Mouse (Mus musculus): ENCODE measurements at regions not wholly inside any gene's neighbourhood (a gene's known extent, or its start where the extent isn't known, plus 50 kb on each side); places are given as distances from the start of the nearest gene placed in this dataset.

DNA sequence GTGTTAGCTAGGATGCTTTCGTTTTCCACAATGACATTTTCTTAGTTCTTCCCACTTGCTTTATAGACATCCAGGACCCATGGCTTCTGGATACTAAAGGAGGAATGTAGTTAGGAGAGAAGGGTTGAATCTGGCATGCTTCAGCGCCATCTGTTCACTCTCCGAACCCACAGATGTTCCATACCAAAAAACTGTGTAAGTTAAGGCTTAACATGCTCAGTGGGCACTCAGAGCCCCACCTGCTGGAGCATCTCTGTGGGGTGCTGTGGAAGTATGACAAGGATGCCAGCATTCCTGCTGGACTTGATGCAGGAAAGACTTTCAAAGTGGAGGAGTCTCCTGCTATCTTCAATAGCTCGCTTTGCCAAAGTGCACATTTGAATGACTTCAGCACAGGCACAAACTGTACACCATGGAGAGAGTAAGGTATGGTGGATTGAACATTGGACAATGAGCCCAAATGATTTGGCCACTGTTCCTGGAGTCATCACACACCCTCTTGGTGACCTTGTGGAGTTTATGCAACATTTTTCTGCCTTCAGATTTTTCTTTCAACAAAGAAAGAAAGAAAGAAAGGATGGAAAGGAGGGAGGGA is 802.3 kb downstream of the Cdh8 start:
- TF ChIP-seq POLR2A (IDR thresholded peaks at IDR 0.05; ENCODE audit: borderline replicate concordance, extremely low read depth, insufficient read depth, insufficient read length): no peak
- no peaks in the 10 kb centered on the region for H3K36me3 ChIP-seq (ENCODE audit: control insufficient read depth, insufficient read depth, low read length)
- WGBS: 84% methylated on average over 4 of the region's 4 CpGs
- no peak for ATAC-seq (ENCODE audit: low FRiP score, low read depth)
- H3K27me3 ChIP-seq (ENCODE audit: control insufficient read depth, insufficient read depth, low read length): no peaks in the 10 kb centered on the region
- no peak overlapping the region for H3K9ac ChIP-seq (ENCODE audit: low read depth, low read length, severe bottlenecking)
- DNase-seq (ENCODE audit: low spot score): no peak
- H3K27ac ChIP-seq (replicated peaks; ENCODE audit: low read depth, low read length): no peak overlapping the region
- no peak overlapping the region for H3K4me3 ChIP-seq (replicated peaks; ENCODE audit: low read length)
- no peaks in the 10 kb centered on the region for H3K9me3 ChIP-seq (ENCODE audit: control insufficient read depth, low read length)
- H3K4me1 ChIP-seq (ENCODE audit: control insufficient read depth, insufficient read depth, low read length): no peaks in the 10 kb centered on the region
- H3K4me2 ChIP-seq (replicated peaks; ENCODE audit: low read depth, low read length, severe bottlenecking): no peak overlapping the region

DNA sequence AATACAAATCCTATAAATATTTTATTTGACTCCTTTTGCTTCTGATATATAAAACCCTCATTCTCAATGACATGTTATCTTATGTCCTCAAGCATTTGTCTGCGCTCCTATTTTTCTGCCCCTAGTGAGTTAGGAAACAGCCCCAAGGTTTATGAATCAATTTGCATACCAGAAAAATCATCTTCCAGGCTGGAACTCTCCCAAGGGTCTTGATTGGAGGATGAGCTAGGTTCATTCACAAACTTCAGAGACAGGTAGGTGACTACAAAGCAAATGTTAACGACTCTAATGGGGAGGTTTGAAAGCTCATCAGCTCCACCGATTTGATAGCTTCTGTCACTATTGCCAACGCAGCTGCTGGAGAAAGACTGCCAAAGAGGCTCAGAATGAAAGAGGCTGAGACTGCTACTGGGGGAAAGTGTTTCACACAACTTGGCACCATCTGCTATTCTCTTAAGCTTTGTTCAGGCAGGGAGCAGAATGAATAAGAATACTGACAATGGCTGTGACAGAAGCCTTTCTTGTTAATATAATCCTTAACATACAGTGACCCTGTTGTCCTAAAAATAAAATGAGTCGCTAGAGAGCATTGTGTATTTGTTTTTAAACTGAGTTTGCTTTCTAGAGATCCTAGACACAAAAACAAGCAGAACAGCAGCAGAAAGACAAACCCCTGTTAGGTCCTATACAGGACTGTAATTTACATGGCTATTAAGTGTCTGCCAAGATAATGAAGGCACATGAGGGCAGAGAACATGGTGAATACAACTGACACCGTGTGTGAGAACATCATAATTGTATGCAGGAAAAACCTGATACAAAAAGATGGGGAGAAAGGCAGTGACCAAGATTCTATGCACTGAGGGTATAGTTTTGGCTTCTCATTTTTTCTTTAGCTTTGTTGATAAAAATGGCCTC is 843.4 kb downstream of the Cdh8 start:
- Histone ChIP-seq H3K27ac (replicated peaks; ENCODE audit: low read depth, low read length) (no peak overlapping the region), H3K4me2 (replicated peaks; ENCODE audit: low read depth, low read length, severe bottlenecking) (no peak overlapping the region), H3K4me1 (ENCODE audit: control insufficient read depth, insufficient read depth, low read length) (no peaks in the 10 kb centered on the region), H3K9me3 (ENCODE audit: control insufficient read depth, low read length) (no peaks in the 10 kb centered on the region), H3K9ac (ENCODE audit: low read depth, low read length, severe bottlenecking) (no peak overlapping the region), H3K27me3 (ENCODE audit: control insufficient read depth, insufficient read depth, low read length) (no peaks in the 10 kb centered on the region), H3K36me3 (ENCODE audit: control insufficient read depth, insufficient read depth, low read length) (no peaks in the 10 kb centered on the region), H3K4me3 (replicated peaks; ENCODE audit: low read length) (no peak overlapping the region)
- TF ChIP-seq POLR2A (IDR thresholded peaks at IDR 0.05; ENCODE audit: borderline replicate concordance, extremely low read depth, insufficient read depth, insufficient read length): no peak
- DNase-seq (ENCODE audit: low spot score) (no peak), ATAC-seq (ENCODE audit: low FRiP score, low read depth) (no peak)
- 58% methylated on average over 6 of the region's 6 CpGs for WGBS

DNA sequence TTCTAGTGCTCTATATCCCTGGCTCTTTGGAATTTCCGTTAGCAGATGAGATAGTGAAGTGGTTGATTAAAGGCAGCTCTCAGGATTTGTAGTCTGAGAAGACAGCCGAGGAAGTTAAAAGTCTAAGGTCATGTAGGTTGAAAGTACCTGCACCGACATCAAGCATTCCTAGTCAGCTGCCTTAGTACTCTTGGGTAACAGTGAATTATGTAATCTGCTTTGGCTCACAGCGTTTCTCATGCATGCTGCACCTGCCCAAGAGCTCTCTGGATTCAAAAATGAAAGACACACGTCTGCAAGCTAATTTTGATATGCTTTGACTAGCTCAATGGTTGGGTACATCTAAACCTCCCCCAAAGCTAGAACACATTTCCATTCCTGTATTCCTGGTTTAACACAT is 849.6 kb downstream of the Cdh8 start:
- DNase-seq (ENCODE audit: low spot score) (no peak), ATAC-seq (ENCODE audit: low FRiP score, low read depth) (no peak)
- Histone ChIP-seq H3K27ac (replicated peaks; ENCODE audit: low read depth, low read length) (no peak overlapping the region), H3K9me3 (ENCODE audit: control insufficient read depth, low read length) (no peaks in the 10 kb centered on the region), H3K27me3 (ENCODE audit: control insufficient read depth, insufficient read depth, low read length) (no peaks in the 10 kb centered on the region), H3K36me3 (ENCODE audit: control insufficient read depth, insufficient read depth, low read length) (no peaks in the 10 kb centered on the region), H3K4me1 (ENCODE audit: control insufficient read depth, insufficient read depth, low read length) (no peaks in the 10 kb centered on the region), H3K4me2 (replicated peaks; ENCODE audit: low read depth, low read length, severe bottlenecking) (no peak overlapping the region), H3K9ac (ENCODE audit: low read depth, low read length, severe bottlenecking) (no peak overlapping the region), H3K4me3 (replicated peaks; ENCODE audit: low read length) (no peak overlapping the region)
- no peak for TF ChIP-seq POLR2A (IDR thresholded peaks at IDR 0.05; ENCODE audit: borderline replicate concordance, extremely low read depth, insufficient read depth, insufficient read length)
- 72% methylated on average over 5 of the region's 5 CpGs for WGBS

DNA sequence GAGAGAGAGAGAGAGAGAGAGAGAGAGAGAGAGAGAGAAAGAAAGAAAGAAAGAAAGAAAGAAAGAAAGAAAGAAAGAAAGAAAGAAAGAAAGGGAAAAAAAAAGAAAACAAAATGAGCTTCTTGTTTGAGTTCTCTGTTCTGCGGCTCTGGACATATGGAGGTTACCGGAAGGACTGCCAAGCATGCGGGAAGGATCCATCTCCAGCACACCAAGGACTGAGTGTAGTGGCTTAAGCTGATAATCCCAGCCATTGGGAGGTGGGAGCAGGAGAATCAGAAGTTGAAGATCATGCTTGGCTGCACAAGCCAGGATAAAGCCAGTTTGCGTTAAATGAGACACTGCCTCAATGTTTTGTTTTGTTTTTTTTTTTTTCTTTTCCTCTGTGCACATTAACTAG is 897.8 kb downstream of the Cdh8 start:
- no peaks in the 10 kb centered on the region for H3K36me3 ChIP-seq (ENCODE audit: control insufficient read depth, insufficient read depth, low read length)
- no peak overlapping the region for H3K9ac ChIP-seq (ENCODE audit: low read depth, low read length, severe bottlenecking)
- H3K4me2 ChIP-seq (replicated peaks; ENCODE audit: low read depth, low read length, severe bottlenecking): no peak overlapping the region
- no peak overlapping the region for H3K4me3 ChIP-seq (replicated peaks; ENCODE audit: low read length)
- ATAC-seq (ENCODE audit: low FRiP score, low read depth): no peak
- no peak for DNase-seq (ENCODE audit: low spot score)
- 84% methylated on average over 4 of the region's 4 CpGs for WGBS
- no peaks in the 10 kb centered on the region for H3K27me3 ChIP-seq (ENCODE audit: control insufficient read depth, insufficient read depth, low read length)
- H3K4me1 ChIP-seq (ENCODE audit: control insufficient read depth, insufficient read depth, low read length): no peaks in the 10 kb centered on the region
- H3K9me3 ChIP-seq (ENCODE audit: control insufficient read depth, low read length): no peaks in the 10 kb centered on the region
- no peak overlapping the region for H3K27ac ChIP-seq (replicated peaks; ENCODE audit: low read depth, low read length)
- TF ChIP-seq POLR2A (IDR thresholded peaks at IDR 0.05; ENCODE audit: borderline replicate concordance, extremely low read depth, insufficient read depth, insufficient read length): no peak

DNA sequence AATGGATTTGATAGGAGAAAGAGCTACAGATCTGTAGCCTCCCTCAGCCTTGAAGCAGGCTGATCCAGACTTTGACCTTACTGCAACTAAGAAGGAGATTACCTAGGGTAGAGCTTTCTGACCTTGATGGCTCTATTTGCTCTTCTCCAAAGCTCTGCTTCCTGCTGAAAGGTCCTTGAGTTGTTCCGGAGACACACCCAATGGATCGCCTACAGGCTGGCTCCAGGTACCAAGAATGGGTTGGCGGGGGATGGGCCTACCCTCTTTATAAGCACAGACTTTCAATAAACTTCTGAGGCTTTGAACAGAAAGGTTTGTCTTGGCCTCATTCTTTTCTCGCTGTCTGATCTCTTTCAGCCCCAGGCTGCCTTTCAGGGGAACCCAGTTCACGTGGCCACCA is 901.0 kb downstream of the Cdh8 start:
- H3K36me3 ChIP-seq (ENCODE audit: control insufficient read depth, insufficient read depth, low read length): no peaks in the 10 kb centered on the region
- TF ChIP-seq POLR2A (IDR thresholded peaks at IDR 0.05; ENCODE audit: borderline replicate concordance, extremely low read depth, insufficient read depth, insufficient read length): no peak

More for the DNA sequence above, 901.0 kb downstream of the Cdh8 start:
- H3K9ac ChIP-seq (ENCODE audit: low read depth, low read length, severe bottlenecking): no peak overlapping the region
- 72% methylated on average over 5 of the region's 5 CpGs for WGBS
- H3K27ac ChIP-seq (replicated peaks; ENCODE audit: low read depth, low read length): no peak overlapping the region
- H3K4me1 ChIP-seq (ENCODE audit: control insufficient read depth, insufficient read depth, low read length): no peaks in the 10 kb centered on the region
- no peaks in the 10 kb centered on the region for H3K27me3 ChIP-seq (ENCODE audit: control insufficient read depth, insufficient read depth, low read length)
- ATAC-seq (ENCODE audit: low FRiP score, low read depth): no peak
- no peak overlapping the region for H3K4me2 ChIP-seq (replicated peaks; ENCODE audit: low read depth, low read length, severe bottlenecking)
- no peak for DNase-seq (ENCODE audit: low spot score)
- H3K4me3 ChIP-seq (replicated peaks; ENCODE audit: low read length): no peak overlapping the region
- no peaks in the 10 kb centered on the region for H3K9me3 ChIP-seq (ENCODE audit: control insufficient read depth, low read length)
